Mouse (Mus musculus): ENCODE measurements at regions not wholly inside any gene's neighbourhood (a gene's known extent, or its start where the extent isn't known, plus 50 kb on each side); places are given as distances from the start of the nearest gene placed in this dataset.

- DNase-seq, result no peak
Measured at GRCm38 (mm10) chrX:99287988-99288387, 152.1 kb downstream of the Efnb1 start.

GRCm38 (mm10) chrX:99286876-99287275, 150.9 kb downstream of the Efnb1 start:
- no peak for DNase-seq

DNA sequence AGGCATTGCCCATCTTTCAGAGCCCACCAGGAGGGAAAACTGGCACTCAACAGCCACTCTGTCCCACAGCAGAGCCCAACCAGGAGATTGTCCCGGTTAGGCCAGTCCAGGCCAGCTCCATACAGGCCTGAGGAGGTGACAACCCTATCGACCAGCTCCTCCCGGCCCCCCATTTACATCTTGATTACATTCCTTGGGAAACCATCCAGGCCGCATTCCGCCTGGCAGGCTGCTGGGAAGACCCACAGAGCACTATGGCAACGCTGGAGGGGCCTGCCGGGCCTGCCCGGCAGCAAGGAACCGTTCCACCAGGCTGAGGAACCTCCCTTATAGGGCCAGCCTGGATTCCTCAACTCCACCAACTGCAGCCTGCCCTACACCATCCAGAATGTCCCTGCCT, 149.7 kb downstream of the Efnb1 start:
- peak; percentile 81 for DNase-seq

- DNase-seq, result no peak
Measured at GRCm38 (mm10) chrX:99280991-99281390, 145.1 kb downstream of the Efnb1 start.

- no peak for DNase-seq
Measured at GRCm38 (mm10) chrX:99280543-99280942, 144.6 kb downstream of the Efnb1 start.

GRCm38 (mm10) chrX:99275536-99275935, 139.6 kb downstream of the Efnb1 start:
- DNase-seq, result peak; percentile 27

DNA sequence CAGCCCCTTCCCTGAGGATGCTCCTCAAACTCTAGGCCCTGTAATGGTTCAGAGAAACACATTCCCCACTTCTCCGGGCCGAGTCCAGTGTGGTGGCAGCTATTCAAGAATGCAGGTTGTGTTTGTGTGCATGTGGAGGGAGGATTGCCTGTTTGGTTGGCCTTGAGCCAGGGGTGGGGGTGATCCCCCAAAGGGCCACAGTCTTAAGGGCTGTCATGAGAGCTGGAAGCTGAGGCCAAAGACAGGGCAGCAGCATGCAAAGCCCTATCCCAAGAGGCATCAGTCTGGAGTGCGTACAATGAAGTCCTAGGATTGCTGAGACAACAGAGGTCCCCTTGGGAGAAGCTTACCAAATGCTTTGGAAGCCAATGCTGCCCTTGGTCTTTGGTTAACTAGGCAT, 136.0 kb downstream of the Efnb1 start:
- DNase-seq, result peak; percentile 18

- no peak for DNase-seq
Measured at GRCm38 (mm10) chrX:99249038-99249607, 113.2 kb downstream of the Efnb1 start.

DNA sequence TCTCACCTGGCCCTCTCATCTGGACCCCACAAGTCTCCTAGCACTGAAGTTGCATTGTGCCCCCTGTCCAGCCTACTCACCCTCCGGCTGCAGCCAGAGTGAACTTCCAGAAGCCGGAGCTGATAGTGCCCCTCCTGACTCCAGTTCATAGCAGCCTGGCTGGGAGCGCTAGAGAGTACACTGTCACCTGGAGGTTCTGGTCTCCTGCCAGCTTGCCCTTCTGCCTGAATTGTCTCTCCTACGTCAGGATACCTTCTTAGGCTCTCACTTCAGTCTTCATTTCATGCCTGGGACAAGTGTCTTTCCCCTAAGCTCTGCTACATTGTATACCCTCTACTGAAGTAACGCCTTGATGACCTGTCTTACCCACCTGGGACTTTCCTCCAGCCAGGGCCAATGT, 112.3 kb downstream of the Efnb1 start:
- DNase-seq, result no peak

DNA sequence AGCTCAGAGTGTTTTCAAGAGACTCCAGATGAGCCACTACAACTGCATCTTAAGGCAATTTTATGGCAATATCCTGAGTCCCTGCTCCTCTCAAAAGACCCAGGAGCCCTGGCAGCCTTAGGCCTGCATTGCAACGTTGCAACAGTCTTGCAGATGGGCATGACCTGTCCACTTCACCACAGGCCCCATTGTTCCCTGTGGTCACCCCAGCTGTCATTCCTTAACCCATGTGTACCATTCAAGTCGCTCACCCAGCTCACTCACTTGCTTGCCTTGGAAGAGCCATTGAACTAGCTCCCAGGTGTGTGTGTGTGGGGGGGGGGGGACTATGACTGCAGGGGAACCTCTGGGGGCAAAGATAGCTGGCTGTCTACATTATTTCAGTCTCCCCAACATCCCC, 110.8 kb downstream of the Efnb1 start:
- DNase-seq, result no peak

DNA sequence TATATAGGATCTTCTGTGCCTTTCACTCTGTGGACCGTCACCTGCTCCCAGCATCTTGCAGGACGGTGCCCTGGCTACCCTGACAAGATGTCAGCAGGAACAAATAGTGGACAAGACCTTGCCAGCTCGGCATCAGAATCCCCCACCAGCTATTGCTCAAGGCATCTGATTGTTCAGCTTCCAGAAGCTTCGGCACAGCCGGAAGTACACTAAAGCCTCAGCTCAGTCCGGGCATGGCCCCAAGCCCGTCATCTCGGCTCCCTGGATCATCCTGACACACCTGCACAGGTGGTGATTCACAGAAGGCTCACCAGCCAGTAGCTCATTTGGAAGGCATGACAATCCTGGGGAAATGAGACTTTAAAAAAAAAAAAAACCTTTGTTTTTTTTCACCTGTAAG, 110.1 kb downstream of the Efnb1 start:
- no peak for DNase-seq

DNA sequence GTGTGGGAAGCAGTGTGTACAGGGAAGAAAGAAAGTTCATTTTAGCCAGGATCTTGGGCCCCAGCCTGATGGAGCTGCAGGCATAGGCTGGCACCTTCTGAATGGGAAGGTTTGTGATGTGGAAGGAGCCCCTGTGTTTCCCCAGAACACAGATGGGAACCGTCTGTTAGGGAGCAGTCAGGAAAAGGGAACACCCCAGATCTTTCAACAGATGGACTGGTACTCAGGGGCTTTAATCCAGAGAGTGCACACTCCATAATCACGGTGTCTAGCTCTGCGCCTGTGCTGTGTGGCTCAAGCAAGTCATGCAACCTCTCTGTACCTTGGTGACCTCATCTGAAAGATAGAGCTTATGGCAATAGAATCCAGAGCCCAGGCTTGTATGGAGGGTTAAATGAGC, 109.6 kb downstream of the Efnb1 start:
- DNase-seq, result no peak

GRCm38 (mm10) chrX:99243251-99243650, 107.3 kb downstream of the Efnb1 start:
- no peak for DNase-seq

DNA sequence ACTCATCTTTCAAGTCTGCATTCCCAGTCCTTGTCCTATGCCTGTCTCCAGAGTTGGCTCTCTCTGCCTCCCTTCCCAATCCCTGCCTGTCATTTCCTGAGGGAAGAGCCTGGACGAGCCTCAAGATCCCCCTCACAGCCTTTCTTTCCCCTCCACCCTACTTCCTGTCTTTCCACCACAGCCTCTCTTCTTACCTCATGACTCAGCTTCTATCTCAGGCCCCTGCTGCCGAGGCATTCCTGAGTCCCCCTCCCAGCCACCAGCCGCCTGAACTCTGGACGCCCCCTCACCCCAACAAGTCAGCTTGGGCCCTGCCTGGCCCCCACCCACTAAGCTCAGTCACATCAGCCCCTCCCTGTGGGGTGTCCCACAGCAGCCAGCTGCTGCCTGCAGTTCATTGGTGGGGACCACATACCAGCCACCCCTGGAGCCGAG, 105.8 kb downstream of the Efnb1 start:
- DNase-seq, result peak; percentile 45

DNA sequence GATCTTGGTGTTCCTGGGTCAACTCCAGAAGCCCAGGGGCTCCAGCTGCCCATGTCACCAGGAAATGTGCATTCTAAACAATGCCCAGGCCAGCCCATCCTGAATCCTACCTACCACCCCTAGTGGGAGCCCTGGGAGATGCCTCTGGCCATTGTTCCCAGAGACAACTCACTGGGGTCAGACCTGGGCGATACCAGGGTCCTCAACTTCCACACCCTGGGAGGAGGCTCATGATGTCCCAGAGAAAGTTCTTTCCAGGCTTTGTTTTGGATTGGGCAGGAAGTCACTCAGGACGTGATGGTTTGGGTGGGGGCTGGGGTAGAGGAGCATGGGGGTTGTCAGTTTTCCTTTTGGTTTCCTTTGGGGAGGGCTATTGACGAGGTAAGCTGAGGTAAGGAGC, 97.1 kb downstream of the Efnb1 start:
- peak; percentile 25 for DNase-seq

DNA sequence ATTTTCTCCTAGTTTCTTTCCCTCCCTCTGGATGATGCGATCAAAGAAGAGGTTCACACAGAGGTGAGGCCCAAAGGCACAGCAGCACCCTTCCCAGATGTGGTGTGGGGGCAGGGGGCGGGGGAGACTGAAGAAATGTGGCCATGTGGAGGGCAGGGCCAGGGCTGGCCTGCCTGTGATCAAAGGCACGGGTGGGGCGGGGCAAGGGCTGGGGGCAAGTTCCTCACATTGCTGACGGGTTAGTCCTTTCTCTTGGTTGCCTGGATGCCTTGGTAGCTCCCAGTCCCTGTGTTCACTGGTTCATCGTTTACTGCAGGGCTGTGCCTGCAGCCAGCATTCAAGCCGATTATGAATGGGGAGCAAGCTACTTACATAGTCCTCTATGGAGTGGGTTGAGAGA, 96.4 kb downstream of the Efnb1 start:
- DNase-seq, result no peak

GRCm38 (mm10) chrX:99225111-99225752, 89.3 kb downstream of the Efnb1 start:
- DNase-seq, result no peak

DNA sequence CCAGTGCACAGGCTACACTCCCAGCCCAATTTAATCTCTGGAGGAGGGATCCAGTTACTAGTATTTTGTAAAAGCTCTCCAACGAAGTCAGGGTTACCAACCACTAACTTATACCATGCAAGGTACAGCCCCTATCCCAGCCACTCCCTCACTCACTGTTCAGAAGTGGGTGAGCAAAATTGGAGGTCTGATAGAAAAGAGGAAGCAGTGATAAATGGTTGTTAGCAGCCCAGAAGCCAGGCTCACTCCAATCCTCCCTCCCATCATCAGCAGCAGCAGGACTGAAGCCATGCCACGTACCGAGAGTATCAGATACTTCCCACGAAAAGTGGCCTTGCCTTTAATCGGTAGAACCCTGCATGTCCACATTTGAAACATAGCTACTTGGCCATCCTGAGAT, 86.1 kb downstream of the Efnb1 start:
- no peak for DNase-seq

DNA sequence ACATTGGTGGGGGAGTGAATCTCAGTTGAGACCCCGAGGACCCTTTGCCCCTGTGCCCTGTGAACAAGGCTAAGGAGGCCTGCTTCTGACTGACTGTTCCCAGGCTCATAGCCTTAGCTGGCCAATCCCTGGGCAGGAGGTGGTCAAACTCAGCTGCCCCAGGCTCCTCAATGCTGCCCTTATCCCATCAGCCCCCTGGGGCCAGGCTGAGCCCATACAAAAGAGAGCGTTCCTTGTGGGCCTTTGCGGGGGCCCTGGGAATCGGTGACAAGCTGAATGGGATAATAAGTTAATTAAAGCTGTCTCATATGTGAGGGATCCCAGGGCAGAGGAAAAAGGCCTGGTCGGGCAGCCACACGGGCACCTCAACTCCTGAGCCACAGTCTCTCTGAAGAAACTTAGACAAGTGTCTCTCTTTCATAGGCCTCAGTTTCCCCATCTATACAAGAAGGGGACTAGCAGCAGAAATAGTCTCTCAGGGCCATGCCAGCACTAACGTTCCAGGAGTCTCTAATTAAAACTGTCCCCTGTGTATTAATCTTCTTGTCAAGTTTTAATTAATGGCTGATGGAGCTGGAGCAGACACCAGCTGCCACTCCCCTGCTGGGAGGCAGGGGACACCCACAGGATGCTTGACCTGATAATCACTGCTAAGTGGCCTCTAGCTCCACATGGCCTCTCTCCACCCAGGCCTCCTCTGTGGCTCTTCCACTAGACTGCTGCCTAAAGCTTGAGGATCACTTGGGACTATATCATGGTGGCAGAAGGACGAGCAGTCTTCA, 84.9 kb downstream of the Efnb1 start:
- DNase-seq, result no peak

DNA sequence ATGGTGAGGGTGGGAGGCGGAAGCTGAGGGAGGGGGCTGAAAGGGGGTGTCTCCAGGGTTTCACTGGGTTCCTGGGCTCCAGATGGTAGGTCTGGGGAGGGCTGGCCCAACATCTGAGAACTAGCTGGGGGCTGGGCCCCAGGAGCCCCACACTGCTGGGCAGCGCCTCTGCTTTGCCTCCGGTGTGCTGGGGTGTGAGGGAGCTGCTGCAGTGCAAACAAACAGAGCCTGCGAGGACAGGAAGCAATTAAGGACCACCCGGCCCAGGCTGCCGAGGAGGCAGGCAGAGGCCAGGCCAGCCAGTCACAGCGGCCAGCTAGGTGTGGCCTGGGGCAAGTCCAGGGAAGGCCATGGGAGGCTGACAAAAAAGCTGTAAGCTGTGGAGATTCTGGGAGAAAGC, 82.3 kb downstream of the Efnb1 start:
- DNase-seq, result peak; percentile 19

DNA sequence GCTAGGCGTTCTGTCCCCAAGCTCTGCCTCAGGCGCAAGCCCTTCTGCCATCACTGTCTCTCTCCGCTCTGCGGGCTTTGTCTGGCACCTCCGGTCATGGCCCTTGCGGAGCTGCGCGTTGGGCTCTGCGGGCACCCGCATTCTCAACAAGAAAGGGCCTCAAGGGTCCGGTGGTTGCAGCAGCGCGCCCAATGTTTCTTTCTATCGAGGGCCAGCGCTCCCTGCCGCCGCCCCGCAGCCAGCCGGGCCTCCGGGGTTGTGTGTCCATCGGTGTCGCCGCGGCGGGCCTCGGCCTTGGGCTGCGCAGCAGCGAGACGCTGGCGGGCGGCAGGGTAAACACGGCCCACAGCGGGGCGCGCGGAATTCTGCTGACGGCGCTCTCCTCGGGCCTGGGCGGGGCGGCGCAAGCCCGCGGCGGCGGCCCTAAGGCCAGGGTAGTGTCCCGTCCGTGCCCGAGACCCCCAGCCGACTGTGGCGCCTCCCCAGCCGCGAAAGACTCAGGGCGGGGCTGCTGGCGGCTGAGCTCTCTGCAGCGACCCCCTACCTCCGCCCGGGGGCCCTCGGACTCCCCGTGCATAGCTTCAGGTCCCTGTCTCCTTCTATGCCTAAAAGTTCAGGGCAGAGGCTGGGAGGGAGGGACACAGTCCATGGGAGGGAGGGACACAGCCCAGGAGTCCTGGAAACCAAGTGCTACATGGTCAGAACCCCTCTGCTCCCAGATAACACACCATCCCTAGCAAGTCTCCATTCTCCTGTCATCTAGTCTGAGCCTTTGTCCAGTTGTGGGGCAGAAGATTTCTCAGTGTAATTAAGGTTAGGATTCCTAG, 80.9 kb downstream of the Efnb1 start:
- DNase-seq, result peak; percentile 76

- no peak for DNase-seq
Measured at GRCm38 (mm10) chrX:99215931-99216330, 80.0 kb downstream of the Efnb1 start.

GRCm38 (mm10) chrX:99215111-99215510, 79.2 kb downstream of the Efnb1 start:
- peak; percentile 60 for DNase-seq
